20 mouse cellular contexts compared by ENCODE assay signal in genomic region chr17:85995086-85995485, GRCm38 (mm10).
DNase-seq lines count a peak whose midpoint lies in the region; ATAC-seq lines count a peak whose summit lies in the region.
"Had no signal": no experiment of that assay in that cellular context is flagged by ENCODE, and none has a peak within 500 bp of the region (broad histone marks: within the 10 kb centered on the region; RNA-seq: fewer than 3 reads in every experiment).

No protein-coding gene starts in this region.

- H3K36me3 ChIP-seq in limb, embryonic 12.5 days, result peaks cover 9% of the 10 kb centered on the region
- H3K36me3 ChIP-seq in limb, embryonic 10.5 days, result peaks cover 25% of the 10 kb centered on the region
- H3K36me3 ChIP-seq in heart, embryonic 16.5 days (ENCODE audit: control insufficient read depth, insufficient read depth), result peaks cover 20% of the 10 kb centered on the region

- peaks cover 6% of the 10 kb centered on the region; the same call in 1 of the 2 replicates for H3K9me3 ChIP-seq in limb, embryonic 12.5 days
- no peaks in the 10 kb centered on the region for H3K9me3 ChIP-seq in limb, embryonic 10.5 days (replicated peaks)
- H3K9me3 ChIP-seq in heart, embryonic 16.5 days (replicated peaks; ENCODE audit: control insufficient read depth, low read length), result peaks cover 14% of the 10 kb centered on the region
- H3K9me3 ChIP-seq: G1E; liver, embryonic 13.5 days; midbrain, embryonic 12.5 days had no signal

- WGBS in limb, embryonic 12.5 days, result 82% methylated on average over 3 of the region's 4 CpGs
- WGBS in limb, embryonic 10.5 days, result 90% methylated on average over 4 of the region's 4 CpGs
- WGBS in heart, embryonic 16.5 days, result 67% methylated on average over 4 of the region's 4 CpGs

- H3K4me1 ChIP-seq in limb, embryonic 12.5 days (replicated peaks), result peaks cover 6% of the 10 kb centered on the region
- H3K4me1 ChIP-seq in limb, embryonic 10.5 days, result peaks cover 11% of the 10 kb centered on the region; the same call in 1 of the 2 replicates
- H3K4me1 ChIP-seq in heart, embryonic 16.5 days (ENCODE audit: control insufficient read depth, insufficient read depth, low read length), result peaks cover 12% of the 10 kb centered on the region
- H3K4me1 ChIP-seq: liver, embryonic 13.5 days; midbrain, embryonic 12.5 days had no signal

- intact Hi-C loops in gastrocnemius, postnatal 14 days (cut with DNase I; ENCODE audit: low total_unique reads), result no loop called here

- no peak overlapping the region for H3K4me2 ChIP-seq in limb, embryonic 12.5 days
- no peak overlapping the region for H3K4me2 ChIP-seq in heart, embryonic 16.5 days (ENCODE audit: low read depth, low read length)
- H3K4me2 ChIP-seq: embryonic facial prominence, embryonic 12.5 days; forebrain, embryonic 15.5 days; limb, embryonic 13.5 days; liver, embryonic 13.5 days; midbrain, embryonic 12.5 days; neural tube, embryonic 15.5 days had no signal

- H3K27ac ChIP-seq in limb, embryonic 12.5 days, result peak overlapping the region; percentile 67; the same call in 1 of the 2 replicates
- no peak overlapping the region for H3K27ac ChIP-seq in limb, embryonic 10.5 days
- H3K27ac ChIP-seq in heart, embryonic 16.5 days (ENCODE audit: low read length), result peak overlapping the region; percentile 80
- H3K27ac ChIP-seq: forebrain, embryonic 15.5 days; left cerebral cortex, adult 2 months; liver, embryonic 13.5 days; midbrain, embryonic 12.5 days had no signal

- no peaks in the 10 kb centered on the region for H3K27me3 ChIP-seq in limb, embryonic 12.5 days
- no peaks in the 10 kb centered on the region for H3K27me3 ChIP-seq in limb, embryonic 10.5 days (ENCODE audit: low read depth, poor library complexity, severe bottlenecking)
- no peaks in the 10 kb centered on the region for H3K27me3 ChIP-seq in heart, embryonic 16.5 days (ENCODE audit: control insufficient read depth, insufficient read depth, low read length)
- H3K27me3 ChIP-seq: CH12.LX; embryonic facial prominence, embryonic 12.5 days; forebrain, embryonic 15.5 days; limb, embryonic 13.5 days; liver, embryonic 13.5 days; midbrain, embryonic 12.5 days; neural tube, embryonic 15.5 days; Patski had no signal

- H3K9ac ChIP-seq in limb, embryonic 12.5 days (replicated peaks), result no peak overlapping the region
- H3K9ac ChIP-seq in heart, embryonic 16.5 days (ENCODE audit: low read length), result no peak overlapping the region
- H3K9ac ChIP-seq: embryonic facial prominence, embryonic 12.5 days; forebrain, embryonic 15.5 days; limb, embryonic 13.5 days; liver, embryonic 13.5 days; midbrain, embryonic 12.5 days; neural tube, embryonic 15.5 days had no signal

- no peak overlapping the region for H3K4me3 ChIP-seq in limb, embryonic 12.5 days (replicated peaks)
- H3K4me3 ChIP-seq in limb, embryonic 10.5 days, result no peak overlapping the region
- no peak overlapping the region for H3K4me3 ChIP-seq in heart, embryonic 16.5 days (ENCODE audit: low read length)
- H3K4me3 ChIP-seq: embryonic facial prominence, embryonic 12.5 days; forebrain, embryonic 15.5 days; left cerebral cortex, adult 2 months; limb, embryonic 13.5 days; liver, embryonic 13.5 days; midbrain, embryonic 12.5 days; neural tube, embryonic 15.5 days had no signal

- no peak for ATAC-seq in limb, embryonic 12.5 days (ENCODE audit: insufficient number of reproducible peaks, insufficient read depth, low FRiP score, low TSS enrichment, low read depth)
- peak; percentile 60; the same call in 1 of the 2 replicates for ATAC-seq in heart, embryonic 16.5 days (replicated peaks; ENCODE audit: extremely low read depth, insufficient read depth, low FRiP score)

- DNase-seq in gastrocnemius, postnatal 14 days, result peak; percentile 13
- no peak for DNase-seq in gastrocnemius, postnatal 25 days
- DNase-seq in limb, embryonic 10.5 days (ENCODE audit: low spot score), result no peak
- no peak for DNase-seq in testis, postnatal 10 days (ENCODE audit: low spot score)
- DNase-seq in frontal cortex, adult 2 months (ENCODE audit: extremely low spot score in 1 of 2, low spot score in 1 of 2), result no peak
- DNase-seq: B cell, adult 2 months; liver, embryonic 13.5 days; thymus, adult 2 months; thymus, postnatal 4 days had no signal
